Mouse (Mus musculus) testis, adult 2 months (tissue): ENCODE measurements around the gene Hcls1.

Source experiments
- CTCF ChIP-seq: fragments of 200-500 bp; IDR thresholded peaks from 2 replicates; pipeline ENCODE4 v1.5.1; 2012; ENCODE audit warnings: low read depth, mild to moderate bottlenecking, inconsistent platforms, low read length, moderate library complexity; ENCODE audit not compliant: control insufficient read depth, insufficient read depth, insufficient replicate concordance
- POLR2A ChIP-seq: fragments of 200-500 bp; IDR thresholded peaks from 2 replicates; pipeline ENCODE4 v1.6.1; 2012; ENCODE audit warnings: low read depth, mild to moderate bottlenecking, inconsistent platforms, low read length, moderate library complexity; ENCODE audit not compliant: control insufficient read depth

DNA sequence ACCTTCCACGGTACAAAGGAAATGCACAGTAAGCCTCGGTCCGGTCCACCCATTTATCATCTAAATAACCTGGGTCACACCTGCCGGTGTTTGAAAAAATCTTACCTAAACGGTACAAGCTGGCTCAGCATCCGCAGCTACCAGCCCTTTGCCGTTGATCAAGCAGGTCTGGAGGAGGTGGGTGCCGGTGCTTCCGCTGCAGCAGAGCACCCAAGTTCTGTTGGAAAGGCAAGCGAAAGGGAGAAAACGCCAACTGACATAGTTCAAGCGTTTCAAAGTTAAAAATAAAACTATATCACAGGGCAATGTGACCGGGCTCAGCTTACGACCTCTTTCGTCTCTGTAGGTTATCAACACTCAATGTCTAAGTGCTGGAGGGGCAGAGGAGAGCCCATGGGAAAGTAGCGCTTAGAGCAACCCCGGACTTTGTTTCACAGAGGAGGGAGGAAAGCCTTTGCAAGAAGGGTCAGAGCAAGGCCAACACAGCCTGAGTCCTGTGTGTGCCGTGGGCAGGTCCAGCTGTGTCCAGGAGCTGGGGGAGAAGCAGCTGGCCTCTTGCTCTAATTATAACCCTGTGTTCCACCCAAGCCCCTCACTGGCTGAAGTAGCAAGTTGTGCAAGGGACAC is 55.3 kb downstream of the Hcls1 start, which contains the start of gene Fbxo40:
- TF ChIP-seq CTCF (no peak), POLR2A (no peak)
